Mouse (Mus musculus) liver, adult 2 months (tissue): ENCODE measurements at regions not wholly inside any gene's neighbourhood (a gene's known extent, or its start where the extent isn't known, plus 50 kb on each side); places are given as distances from the start of the nearest gene placed in this dataset.

Experiments used
- CTCF ChIP-seq: fragments of 200-500 bp; IDR thresholded peaks from 2 replicates; pipeline ENCODE4 v1.5.1; 2011; ENCODE audit warnings: low read depth, low read length, control low read depth
- POLR2A ChIP-seq: fragments of 200-500 bp; IDR thresholded peaks from 2 replicates; pipeline ENCODE4 v1.6.1; 2011; ENCODE audit warnings: low read length, control low read depth; ENCODE audit not compliant: insufficient read depth; ENCODE audit errors: extremely low read depth

GRCm38 (mm10) chr3:34503874-34504572 is 146.2 kb upstream of the Sox2 start:
- TF ChIP-seq CTCF (no peak), POLR2A (no peak)
